Mouse (Mus musculus) inflammation-experienced regulatory T-cells, adult 6 months (primary cell): ENCODE measurements around the gene Med13l. TPM values are rescaled to one million over a fixed set of nuclear protein-coding genes. Genes with fewer than 3 reads are reported as not detected.

Experiments used
- ATAC-seq: one replicate; pipeline ENCODE4 v1.8.0; 2017
- polyA plus RNA-seq, 3 experiments: library from polyadenylated mRNA; unstranded; fragments of 100-300 nt; shearing (Covaris generic); gene quantifications; one replicate each; pipeline ENCODE4 v1.2.1; 2017

Med13l gene
- polyA plus RNA-seq, 3 experiments from 2014 or later = 12.0 to 28.2 (median 22.7) TPM

GRCm38 (mm10) chr5:118743067-118743466 lies 182.6 kb downstream of the Med13l start:
- ATAC-seq = no peak

- no peak for ATAC-seq
These were observed 186.5 kb downstream of the Med13l start for GRCm38 (mm10) chr5:118747026-118747425.

GRCm38 (mm10) chr5:118751446-118752179 lies 191.1 kb downstream of the Med13l start:
- ATAC-seq = no peak

GRCm38 (mm10) chr5:118752868-118753267 lies 192.4 kb downstream of the Med13l start:
- no peak for ATAC-seq

- ATAC-seq = no peak
These were observed 193.1 kb downstream of the Med13l start for GRCm38 (mm10) chr5:118753471-118754044.

GRCm38 (mm10) chr5:118754191-118754759 lies 193.8 kb downstream of the Med13l start:
- no peak for ATAC-seq

GRCm38 (mm10) chr5:118756078-118756477 lies 195.6 kb downstream of the Med13l start:
- no peak for ATAC-seq

GRCm38 (mm10) chr5:118757396-118758301 lies 197.2 kb downstream of the Med13l start:
- ATAC-seq = no peak

- no peak for ATAC-seq
These were observed 200.5 kb downstream of the Med13l start for GRCm38 (mm10) chr5:118760986-118761385.

GRCm38 (mm10) chr5:118762499-118763185 lies 202.2 kb downstream of the Med13l start:
- no peak for ATAC-seq

- no peak for ATAC-seq
These were observed 202.9 kb downstream of the Med13l start for GRCm38 (mm10) chr5:118763353-118763752.

GRCm38 (mm10) chr5:118769143-118769542 lies 208.7 kb downstream of the Med13l start:
- no peak for ATAC-seq

- ATAC-seq = no peak
These were observed 213.4 kb downstream of the Med13l start for GRCm38 (mm10) chr5:118773866-118774265.

GRCm38 (mm10) chr5:118776396-118776795 lies 215.9 kb downstream of the Med13l start:
- no peak for ATAC-seq

- no peak for ATAC-seq
These were observed 221.1 kb downstream of the Med13l start for GRCm38 (mm10) chr5:118781598-118781997.

- ATAC-seq = no peak
These were observed 221.7 kb downstream of the Med13l start for GRCm38 (mm10) chr5:118782139-118782538.

- no peak for ATAC-seq
These were observed 228.7 kb downstream of the Med13l start for GRCm38 (mm10) chr5:118789226-118789625.

- ATAC-seq = no peak
These were observed 229.3 kb downstream of the Med13l start for GRCm38 (mm10) chr5:118789776-118790175.

GRCm38 (mm10) chr5:118797811-118798210 lies 237.3 kb downstream of the Med13l start:
- no peak for ATAC-seq

GRCm38 (mm10) chr5:118801592-118801991 lies 241.1 kb downstream of the Med13l start:
- no peak for ATAC-seq

GRCm38 (mm10) chr5:118802036-118802435 lies 241.6 kb downstream of the Med13l start:
- ATAC-seq = no peak

GRCm38 (mm10) chr5:118808946-118809345 lies 248.5 kb downstream of the Med13l start:
- no peak for ATAC-seq
